Mouse (Mus musculus): ENCODE measurements around the gene Sgip1. TPM values are rescaled to one million over a fixed set of nuclear protein-coding genes. Genes with fewer than 3 reads are reported as not detected.

Sgip1 gene
- polyA plus RNA-seq, 1 experiment from 2014 or later: 0.60 TPM

GRCm38 (mm10) chr4:102964174-102964573 is 223.1 kb downstream of the Sgip1 start:
- ATAC-seq (no peak), DNase-seq (no peak)
- TF ChIP-seq CTCF (IDR thresholded peaks at IDR 0.05; ENCODE audit: low read depth): no peak
- no peak for TF ChIP-seq EP300 (IDR thresholded peaks at IDR 0.05; ENCODE audit: low read depth)
- H3K4me3 ChIP-seq (ENCODE audit: low read depth, low read length): no peak overlapping the region
- H3K27ac ChIP-seq (ENCODE audit: low read depth): no peak overlapping the region
- no peaks in the 10 kb centered on the region for H3K4me1 ChIP-seq (ENCODE audit: insufficient read depth)
- H3K9me3 ChIP-seq (ENCODE audit: low read length): no peaks in the 10 kb centered on the region
- H3K9ac ChIP-seq (replicated peaks): no peak overlapping the region
- no peaks in the 10 kb centered on the region for H3K27me3 ChIP-seq (ENCODE audit: insufficient read depth, low read length)
- H3K4me2 ChIP-seq (ENCODE audit: low read depth, low read length): no peak overlapping the region
- 35% methylated on average over 3 of the region's 3 CpGs for WGBS (ENCODE audit: insufficient replicate concordance)
- H3K36me3 ChIP-seq (replicated peaks; ENCODE audit: insufficient read depth, low read length): no peaks in the 10 kb centered on the region

DNA sequence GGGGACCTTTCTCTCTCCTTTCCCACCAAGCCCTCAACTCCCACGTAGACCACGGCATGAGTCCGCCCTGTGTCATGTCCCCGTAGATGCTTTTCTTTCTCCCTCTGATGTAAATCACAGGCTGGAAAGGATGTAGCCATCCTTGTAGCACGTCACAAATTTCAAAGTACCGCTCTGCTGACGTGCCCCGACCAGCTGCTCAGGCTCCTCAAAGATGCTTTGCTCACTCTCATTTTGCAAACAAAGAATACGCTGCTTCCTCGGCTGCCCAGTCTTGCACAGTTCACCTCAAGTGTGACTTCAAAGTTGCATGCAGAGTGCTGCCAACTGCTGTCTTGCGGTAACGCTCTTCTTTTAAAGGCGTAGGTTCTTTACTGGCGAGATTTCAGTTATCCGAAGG is 226.7 kb downstream of the Sgip1 start:
- H3K27me3 ChIP-seq (ENCODE audit: insufficient read depth, low read length): no peaks in the 10 kb centered on the region
- DNase-seq: no peak
- H3K27ac ChIP-seq (ENCODE audit: low read depth): no peak overlapping the region
- no peak overlapping the region for H3K4me3 ChIP-seq (ENCODE audit: low read depth, low read length)
- 86% methylated on average over 15 of the region's 15 CpGs for WGBS (ENCODE audit: insufficient replicate concordance)
- H3K9ac ChIP-seq (replicated peaks): no peak overlapping the region
- no peaks in the 10 kb centered on the region for H3K4me1 ChIP-seq (ENCODE audit: insufficient read depth)
- H3K9me3 ChIP-seq (ENCODE audit: low read length): no peaks in the 10 kb centered on the region
- H3K36me3 ChIP-seq (replicated peaks; ENCODE audit: insufficient read depth, low read length): no peaks in the 10 kb centered on the region
- no peak for TF ChIP-seq EP300 (IDR thresholded peaks at IDR 0.05; ENCODE audit: low read depth)
- TF ChIP-seq CTCF (IDR thresholded peaks at IDR 0.05; ENCODE audit: low read depth): no peak
- H3K4me2 ChIP-seq (ENCODE audit: low read depth, low read length): no peak overlapping the region
- ATAC-seq: no peak

DNA sequence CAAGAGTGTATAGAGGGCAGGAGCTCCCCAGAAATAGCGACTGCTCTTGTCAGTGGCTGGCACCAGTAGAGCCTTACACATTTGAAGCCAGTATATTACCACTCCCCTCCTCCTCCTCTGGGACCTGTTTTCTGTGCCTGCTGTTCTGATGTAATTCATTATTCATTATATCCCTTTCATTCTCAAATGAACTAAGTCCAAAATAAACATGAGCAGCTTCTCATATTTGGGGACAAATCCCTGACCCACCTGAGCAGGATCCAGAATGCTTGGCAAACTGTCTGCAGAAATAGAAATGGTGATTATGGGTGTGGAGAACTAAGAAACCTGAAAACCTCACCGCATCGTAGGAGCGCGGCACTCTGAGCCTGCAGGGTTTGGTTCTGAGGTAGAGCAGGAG is 228.5 kb downstream of the Sgip1 start:
- no peak for TF ChIP-seq EP300 (IDR thresholded peaks at IDR 0.05; ENCODE audit: low read depth)
- TF ChIP-seq CTCF (IDR thresholded peaks at IDR 0.05; ENCODE audit: low read depth): no peak
- DNase-seq (no peak), ATAC-seq (no peak)
- WGBS (ENCODE audit: insufficient replicate concordance): 92% methylated on average over 5 of the region's 5 CpGs
- Histone ChIP-seq H3K4me2 (ENCODE audit: low read depth, low read length) (no peak overlapping the region), H3K9me3 (ENCODE audit: low read length) (no peaks in the 10 kb centered on the region), H3K27me3 (ENCODE audit: insufficient read depth, low read length) (no peaks in the 10 kb centered on the region), H3K4me3 (ENCODE audit: low read depth, low read length) (no peak overlapping the region), H3K4me1 (ENCODE audit: insufficient read depth) (no peaks in the 10 kb centered on the region), H3K27ac (ENCODE audit: low read depth) (no peak overlapping the region), H3K36me3 (replicated peaks; ENCODE audit: insufficient read depth, low read length) (no peaks in the 10 kb centered on the region), H3K9ac (replicated peaks) (no peak overlapping the region)

GRCm38 (mm10) chr4:102971159-102971558 is 230.1 kb downstream of the Sgip1 start:
- no peak for TF ChIP-seq EP300 (IDR thresholded peaks at IDR 0.05; ENCODE audit: low read depth)
- TF ChIP-seq CTCF (IDR thresholded peaks at IDR 0.05; ENCODE audit: low read depth): no peak
- H3K9ac ChIP-seq (replicated peaks): no peak overlapping the region
- H3K36me3 ChIP-seq (replicated peaks; ENCODE audit: insufficient read depth, low read length): no peaks in the 10 kb centered on the region
- no peak for DNase-seq
- no peaks in the 10 kb centered on the region for H3K27me3 ChIP-seq (ENCODE audit: insufficient read depth, low read length)
- H3K4me3 ChIP-seq (ENCODE audit: low read depth, low read length): no peak overlapping the region
- no peak for ATAC-seq
- no peaks in the 10 kb centered on the region for H3K4me1 ChIP-seq (ENCODE audit: insufficient read depth)
- no peaks in the 10 kb centered on the region for H3K9me3 ChIP-seq (ENCODE audit: low read length)
- H3K27ac ChIP-seq (ENCODE audit: low read depth): no peak overlapping the region
- WGBS (ENCODE audit: insufficient replicate concordance): 38% methylated on average over 5 of the region's 5 CpGs
- H3K4me2 ChIP-seq (ENCODE audit: low read depth, low read length): no peak overlapping the region

DNA sequence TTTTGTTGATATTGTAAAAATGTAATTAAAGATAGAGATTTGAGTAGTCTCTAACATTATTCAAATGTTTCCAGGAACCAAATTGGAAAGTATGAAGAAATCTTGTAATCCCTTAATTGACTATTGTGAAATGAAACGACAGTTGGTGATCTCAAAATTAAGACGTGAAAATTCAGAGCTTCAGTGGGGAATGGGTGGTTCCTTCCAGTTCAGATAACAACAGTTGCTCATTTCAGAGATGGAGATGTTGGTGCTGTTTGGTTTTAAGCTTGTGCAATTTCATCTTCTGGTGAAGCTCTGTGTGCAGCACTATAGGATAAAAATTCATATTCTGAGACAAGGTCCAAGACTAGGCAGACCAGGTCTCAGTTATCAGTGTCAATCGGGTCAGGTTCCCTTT is 231.0 kb downstream of the Sgip1 start:
- WGBS (ENCODE audit: insufficient replicate concordance): 49% methylated on average over 3 of the region's 3 CpGs

GRCm38 (mm10) chr4:102974172-102974571 is 233.1 kb downstream of the Sgip1 start:
- no peaks in the 10 kb centered on the region for H3K27me3 ChIP-seq (ENCODE audit: insufficient read depth, low read length)
- H3K9ac ChIP-seq (replicated peaks): no peak overlapping the region
- no peaks in the 10 kb centered on the region for H3K9me3 ChIP-seq (ENCODE audit: low read length)
- DNase-seq: no peak
- no peak overlapping the region for H3K27ac ChIP-seq (ENCODE audit: low read depth)
- H3K4me1 ChIP-seq (ENCODE audit: insufficient read depth): peaks cover 5% of the 10 kb centered on the region
- WGBS (ENCODE audit: insufficient replicate concordance): 65% methylated on average over 5 of the region's 5 CpGs
- H3K4me2 ChIP-seq (ENCODE audit: low read depth, low read length): no peak overlapping the region
- no peak for ATAC-seq
- no peak overlapping the region for H3K4me3 ChIP-seq (ENCODE audit: low read depth, low read length)
- H3K36me3 ChIP-seq (replicated peaks; ENCODE audit: insufficient read depth, low read length): no peaks in the 10 kb centered on the region
- TF ChIP-seq EP300 (IDR thresholded peaks at IDR 0.05; ENCODE audit: low read depth): no peak
- no peak for TF ChIP-seq CTCF (IDR thresholded peaks at IDR 0.05; ENCODE audit: low read depth)

More for the DNA sequence above, 231.0 kb downstream of the Sgip1 start:
- TF ChIP-seq EP300 (IDR thresholded peaks at IDR 0.05; ENCODE audit: low read depth) (no peak), CTCF (IDR thresholded peaks at IDR 0.05; ENCODE audit: low read depth) (no peak)
- H3K4me1 ChIP-seq (ENCODE audit: insufficient read depth): no peaks in the 10 kb centered on the region
- H3K4me3 ChIP-seq (ENCODE audit: low read depth, low read length): no peak overlapping the region
- no peak overlapping the region for H3K4me2 ChIP-seq (ENCODE audit: low read depth, low read length)
- no peaks in the 10 kb centered on the region for H3K27me3 ChIP-seq (ENCODE audit: insufficient read depth, low read length)
- no peak overlapping the region for H3K9ac ChIP-seq (replicated peaks)
- no peak overlapping the region for H3K27ac ChIP-seq (ENCODE audit: low read depth)
- no peaks in the 10 kb centered on the region for H3K36me3 ChIP-seq (replicated peaks; ENCODE audit: insufficient read depth, low read length)
- ATAC-seq: no peak
- no peaks in the 10 kb centered on the region for H3K9me3 ChIP-seq (ENCODE audit: low read length)
- no peak for DNase-seq
